Mouse (Mus musculus): ENCODE data around the gene Mpig6b.

DNA sequence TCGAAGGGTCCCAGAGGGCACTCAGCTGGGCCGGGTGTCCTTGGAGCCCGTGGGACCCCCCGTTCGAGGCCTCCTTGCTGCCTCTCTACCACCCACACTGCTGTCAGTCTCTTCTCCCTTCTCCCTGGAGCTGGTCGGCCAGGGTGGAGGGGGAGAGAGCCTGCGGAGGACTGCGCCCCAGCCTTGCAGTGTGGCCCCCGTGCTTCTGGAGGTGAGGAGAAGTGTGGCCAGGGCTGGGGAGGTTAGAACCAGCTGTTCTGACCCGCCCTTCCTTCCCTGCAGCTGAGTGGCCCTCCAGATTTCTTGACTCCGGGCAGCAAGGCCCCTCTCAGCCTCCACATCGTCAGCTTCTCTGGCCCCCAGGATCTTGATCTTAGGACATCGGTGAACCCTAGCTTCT, 41.7 kb downstream of the Mpig6b start:
- TF ChIP-seq CTCF (IDR thresholded peaks at IDR 0.05; ENCODE audit: extremely low read depth, insufficient read length, insufficient replicate concordance, low read depth, low read length) (no peak), POLR2A (IDR thresholded peaks at IDR 0.05; ENCODE audit: low read depth, low read length) (no peak)

Measured in small intestine, adult 2 months (tissue).